Mouse (Mus musculus) effector memory CD4-positive, alpha-beta T cell, adult 7 months (primary cell): ENCODE results near the gene Rhox4e. TPM values are rescaled to one million over a fixed set of nuclear protein-coding genes. Genes with fewer than 3 reads are reported as not detected.

Experiments used
- polyA plus RNA-seq: library from polyadenylated mRNA; unstranded; fragments of 100-300 nt; shearing (Covaris generic); gene quantifications from one replicate; pipeline ENCODE4 v1.2.1, GENCODE M21; 2017

The Rhox4e gene
- not detected for polyA plus RNA-seq

DNA sequence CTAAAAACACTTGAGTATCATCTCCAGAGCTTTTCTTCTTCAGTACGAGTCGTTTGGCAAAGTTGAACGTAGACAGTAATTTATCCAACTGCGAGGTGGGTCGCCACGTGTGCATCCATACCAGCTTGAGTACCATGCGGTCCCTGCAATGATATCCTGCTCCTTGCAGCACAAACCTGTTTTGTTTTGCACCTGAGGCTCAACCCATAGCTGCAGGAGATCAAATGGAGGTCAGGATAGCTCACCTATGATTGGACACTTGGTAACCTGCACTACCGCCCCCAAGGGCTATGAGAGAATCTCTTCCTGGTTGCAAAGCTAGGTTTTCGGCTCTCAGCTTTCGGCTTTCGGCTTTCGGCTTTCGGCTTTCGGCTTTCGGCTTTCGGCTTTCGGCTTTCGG, at the start of gene Rhox4e:
Gene Rhox4e, plus strand, starts transcription at position 301 of the 400 bp plus-strand sequence.

GRCm38 (mm10) chrX:37514059-37514458, 43.2 kb upstream of the Rhox4e start, which contains the start of gene Rhox4d:
Rhox4d (plus strand) TSS chrX:37514359.

DNA sequence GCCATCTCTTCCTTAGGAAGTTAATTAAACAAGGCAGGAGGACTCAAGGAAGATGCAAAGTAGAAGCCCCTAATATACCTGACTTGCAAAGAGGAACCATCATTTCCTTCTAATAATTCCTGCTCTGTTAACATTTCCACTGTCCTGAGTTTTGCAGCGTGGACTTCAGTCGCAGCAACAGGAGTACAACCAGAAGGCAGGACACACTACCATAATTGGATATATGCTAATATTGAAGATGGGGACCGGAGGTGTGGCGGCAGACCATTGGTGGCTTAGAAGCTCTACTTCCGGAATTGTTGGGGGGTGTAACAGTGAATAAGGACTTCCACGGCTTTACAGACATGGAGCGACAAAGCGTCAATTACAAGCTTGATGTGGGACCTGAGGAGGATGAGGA, 27.1 kb upstream of the Rhox4e start, which contains the start of gene Rhox2e:
Gene Rhox2e, plus strand, starts transcription at position 301 of the 400 bp plus-strand sequence.

DNA sequence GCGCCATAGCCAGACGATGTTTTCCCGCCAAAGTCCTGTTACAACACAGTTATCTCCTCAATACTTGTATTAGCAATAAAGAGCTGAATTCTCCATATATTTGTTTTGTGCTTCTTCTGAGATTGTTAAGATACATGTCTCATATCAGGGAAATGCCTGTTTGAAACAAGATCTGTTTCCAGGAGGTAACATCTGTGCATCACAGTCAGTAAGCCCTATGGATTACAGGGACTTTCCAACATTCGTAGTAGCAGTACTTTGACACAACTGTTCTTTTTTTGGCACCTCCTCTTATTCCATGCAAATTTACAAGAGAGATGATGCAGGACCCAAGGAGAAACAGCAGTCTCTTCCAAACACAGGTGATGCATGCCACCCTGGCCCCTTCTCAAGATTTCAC, 15.5 kb upstream of the Rhox4e start, which contains the start of gene Rhox3e:
Gene Rhox3e, plus strand, starts transcription at position 301 of the 400 bp plus-strand sequence.

GRCm38 (mm10) chrX:37571105-37571504, 13.9 kb downstream of the Rhox4e start, which contains the start of gene Rhox2f:
Rhox2f (plus strand) TSS chrX:37571405.

DNA sequence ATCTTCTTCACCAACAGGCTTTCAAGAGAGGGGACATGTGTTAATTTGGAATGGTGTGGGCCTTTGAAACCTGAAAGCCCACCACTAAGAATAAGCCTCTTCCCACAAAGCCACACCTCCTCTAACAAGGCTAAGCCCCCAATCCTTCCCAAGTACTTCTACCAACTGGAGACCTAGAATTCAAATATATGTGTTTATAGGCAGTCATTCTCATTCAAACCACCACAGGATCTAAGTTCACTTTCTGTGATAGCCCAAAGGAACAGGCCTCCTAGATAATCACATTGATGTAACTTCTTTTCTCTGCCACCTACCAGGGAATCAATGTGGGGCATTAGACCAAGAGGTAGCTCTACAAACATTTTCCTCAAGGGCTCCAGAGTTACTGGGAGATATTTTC, 23.5 kb downstream of the Rhox4e start, which contains the start of gene Rhox3f:
Gene Rhox3f, plus strand, starts transcription at position 301 of the 400 bp plus-strand sequence.

GRCm38 (mm10) chrX:37607604-37608003, 50.4 kb downstream of the Rhox4e start, which contains the start of gene Rhox4f:
Rhox4f (minus strand) TSS chrX:37607704.

Other genes with a start within 250 kb of the Rhox4e start
- gene Rhox3a2, start 177.4 kb upstream of the Rhox4e start, polyA plus RNA-seq = not detected
- not detected for gene Rhox4a2, start 166.6 kb upstream of the Rhox4e start, polyA plus RNA-seq
- not detected for gene Rhox2b, start 145.3 kb upstream of the Rhox4e start, polyA plus RNA-seq
- gene Rhox4b, start 124.9 kb upstream of the Rhox4e start, polyA plus RNA-seq = not detected
- not detected for gene Rhox2c, start 103.7 kb upstream of the Rhox4e start, polyA plus RNA-seq
- not detected for gene Rhox3c, start 98.8 kb upstream of the Rhox4e start, polyA plus RNA-seq
- gene Rhox4c, start 77.1 kb upstream of the Rhox4e start, polyA plus RNA-seq = 0.39 TPM
- gene Rhox2d, start 64.0 kb upstream of the Rhox4e start, polyA plus RNA-seq = not detected
- gene Rhox4d, start 43.1 kb upstream of the Rhox4e start, polyA plus RNA-seq = 0.60 TPM
- not detected for gene Rhox2e, start 27.0 kb upstream of the Rhox4e start, polyA plus RNA-seq
- gene Rhox3e, start 15.4 kb upstream of the Rhox4e start, polyA plus RNA-seq = not detected
- 0.84 TPM for gene Rhox2f, start 14.0 kb downstream of the Rhox4e start, polyA plus RNA-seq
- gene Rhox3f, start 23.6 kb downstream of the Rhox4e start, polyA plus RNA-seq = not detected
- gene Rhox4f, start 50.3 kb downstream of the Rhox4e start, polyA plus RNA-seq = not detected
- gene Rhox3g, start 71.2 kb downstream of the Rhox4e start, polyA plus RNA-seq = not detected
- not detected for gene Rhox2g, start 86.1 kb downstream of the Rhox4e start, polyA plus RNA-seq
- not detected for gene Rhox4g, start 93.9 kb downstream of the Rhox4e start, polyA plus RNA-seq
- not detected for gene Rhox3h, start 111.4 kb downstream of the Rhox4e start, polyA plus RNA-seq
- gene Rhox2h, start 115.9 kb downstream of the Rhox4e start, polyA plus RNA-seq = not detected
- gene Rhox5, start 247.4 kb downstream of the Rhox4e start, polyA plus RNA-seq = not detected